Mouse (Mus musculus): Measurements from ENCODE around the gene Olfr483.

Olfr483 gene

DNA sequence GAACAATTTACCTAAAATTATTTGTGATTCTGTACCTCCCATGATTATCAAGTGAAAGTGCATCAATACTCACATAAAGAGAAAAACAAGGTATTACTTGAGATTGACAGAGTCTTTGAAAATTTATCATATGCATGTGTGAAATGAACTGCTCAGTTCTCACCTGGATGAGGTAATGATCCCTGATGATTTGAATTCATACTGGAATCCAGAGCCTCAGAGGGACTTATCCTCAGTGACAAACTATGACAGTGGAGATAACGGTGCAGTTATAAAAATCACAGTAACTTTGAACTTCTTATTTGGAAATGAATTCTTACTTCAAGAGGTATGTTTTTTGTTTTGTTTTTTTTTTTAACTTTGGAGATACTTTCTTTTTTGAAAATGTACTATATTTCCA, at the start of gene Olfr483:
Gene Olfr483 (plus strand): TSS at position 301 of the 400 bp plus-strand sequence.
- no peak for DNase-seq

DNA sequence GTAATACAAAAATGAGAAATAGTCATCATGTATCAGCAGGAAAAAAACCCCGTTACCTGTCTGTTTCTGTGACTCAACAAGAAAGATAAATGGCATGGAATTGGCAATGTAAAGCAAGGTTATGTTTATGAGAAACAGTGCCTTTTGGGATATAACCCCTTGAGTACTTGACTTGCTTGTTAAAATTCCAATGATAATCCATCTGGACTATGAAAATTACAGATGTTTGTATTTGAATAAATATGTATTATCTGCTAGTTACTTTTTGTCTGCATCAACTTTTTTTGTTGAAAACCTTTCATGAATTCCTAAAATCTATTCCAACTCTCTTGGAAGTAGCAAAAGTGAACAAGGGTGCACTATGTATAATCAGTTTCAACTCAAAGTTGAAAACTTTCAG, 33.4 kb upstream of the Olfr483 start, which contains the start of gene Olfr480:
Gene Olfr480 (minus strand): TSS at position 101 of the 400 bp plus-strand sequence.
- DNase-seq, result no peak

- DNase-seq, result no peak
Measured at GRCm38 (mm10) chr7:108079555-108079954, 21.1 kb upstream of the Olfr483 start, which contains the start of gene Olfr481. Olfr481 (plus strand) TSS chr7:108079855.

GRCm38 (mm10) chr7:108097486-108097885, 3.2 kb upstream of the Olfr483 start, which contains the start of gene Olfr482:
Olfr482 (minus strand) TSS chr7:108097586.
- no peak for DNase-seq

DNA sequence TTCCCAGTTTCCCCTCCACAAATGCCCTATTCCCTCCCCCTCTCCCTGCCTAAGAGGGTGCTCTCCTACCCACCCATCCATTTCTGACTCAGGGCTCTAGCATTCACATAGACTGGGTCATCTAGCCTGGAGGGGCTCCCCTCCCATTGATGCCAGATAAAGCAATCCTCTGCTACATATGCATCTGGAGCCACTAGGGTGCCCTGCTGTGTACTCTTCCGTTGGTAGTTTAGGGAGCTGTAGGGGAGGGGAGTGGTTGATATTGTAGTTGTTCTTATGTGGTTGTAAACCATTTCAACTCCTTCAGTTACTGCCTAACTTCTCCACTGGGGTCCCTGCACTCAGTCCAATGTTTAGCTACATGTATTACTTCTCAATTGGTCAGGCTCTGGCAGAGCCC, 20.0 kb downstream of the Olfr483 start:
- no peak for DNase-seq

DNA sequence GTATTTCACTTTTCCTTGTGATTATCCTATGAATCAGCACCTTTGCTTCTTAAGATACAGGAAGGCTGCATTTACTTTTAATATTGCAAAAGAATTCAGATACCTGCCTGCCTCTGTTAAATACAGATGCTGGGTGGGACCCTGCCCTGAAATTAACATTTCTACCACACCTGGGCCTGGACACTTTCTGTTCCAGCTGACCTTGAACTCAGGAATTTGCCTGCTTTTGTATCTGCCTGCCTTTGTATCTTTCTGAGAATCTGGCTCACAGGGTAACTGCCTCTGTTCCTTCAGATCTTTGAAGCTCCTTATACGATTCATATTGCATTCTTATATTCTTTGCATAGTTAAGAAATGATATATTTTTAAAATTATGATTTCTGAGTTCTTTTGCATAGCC, 20.8 kb downstream of the Olfr483 start:
- no peak for DNase-seq

DNA sequence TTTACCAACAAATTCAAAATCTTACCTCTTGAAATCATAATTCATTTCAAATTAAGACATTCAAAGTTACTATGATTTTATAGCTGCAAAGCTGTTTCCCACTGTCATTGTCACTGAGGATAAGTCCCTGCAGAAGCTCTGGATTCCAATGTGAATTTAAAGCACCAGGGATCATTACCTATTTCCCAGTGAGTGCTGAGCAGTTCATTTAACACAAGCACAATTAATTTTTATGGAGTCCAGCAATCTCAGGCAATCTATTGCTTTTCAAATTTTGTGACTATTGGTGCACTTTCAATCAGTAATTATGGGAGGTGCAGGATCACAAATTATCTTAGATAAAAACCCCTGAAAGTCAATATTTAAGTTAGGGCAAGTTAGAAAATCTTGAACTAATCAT, 26.7 kb downstream of the Olfr483 start, which contains the start of gene Olfr484:
Gene Olfr484 (minus strand): TSS at position 101 of the 400 bp plus-strand sequence.
- no peak for DNase-seq
